Mouse (Mus musculus) hindbrain, embryonic 15.5 days (tissue): ENCODE results near the gene Prss12. TPM values are rescaled to one million over a fixed set of nuclear protein-coding genes. Genes with fewer than 3 reads are reported as not detected.

ENCODE experiments used
- ATAC-seq: fragments of 200-750 bp; cut with Nextera tagmentation; 2 replicates; pipeline ENCODE4 v1.8.0; 2017; ENCODE audit warnings: low read depth, moderate number of reproducible peaks, moderate TSS enrichment; ENCODE audit not compliant: low FRiP score
- H3K27ac ChIP-seq: fragments of 300-500 bp; sonication (generic); replicated peaks from 2 replicates; pipeline ENCODE4 v1.5.1; 2015; ENCODE audit warnings: mild to moderate bottlenecking, inconsistent platforms
- H3K27me3 ChIP-seq: fragments of 300-500 bp; sonication (generic); 2 replicates; pipeline ENCODE4 v1.6.1; 2015; ENCODE audit warnings: control low read depth, inconsistent platforms
- H3K36me3 ChIP-seq: fragments of 300-500 bp; sonication (generic); 2 replicates; pipeline ENCODE4 v1.6.1; 2015; ENCODE audit warnings: control low read depth, inconsistent platforms
- H3K4me1 ChIP-seq: fragments of 300-500 bp; sonication (generic); replicated peaks from 2 replicates; pipeline ENCODE4 v1.6.1; 2015; ENCODE audit warnings: control low read depth, inconsistent platforms
- H3K4me2 ChIP-seq: fragments of 300-500 bp; sonication (generic); 2 replicates; pipeline ENCODE4 v1.6.1; 2015; ENCODE audit warnings: moderate library complexity, mild to moderate bottlenecking, inconsistent platforms
- H3K4me3 ChIP-seq: fragments of 300-500 bp; sonication (generic); 2 replicates; pipeline ENCODE4 v1.5.1; 2015; ENCODE audit warnings: mild to moderate bottlenecking, inconsistent platforms
- H3K9ac ChIP-seq: fragments of 300-500 bp; sonication (generic); 2 replicates; pipeline ENCODE4 v1.6.1; 2015; ENCODE audit warnings: inconsistent platforms
- H3K9me3 ChIP-seq: fragments of 300-500 bp; sonication (generic); 2 replicates; pipeline ENCODE4 v1.6.1; 2016; ENCODE audit warnings: control low read depth, inconsistent platforms
- WGBS: fragments of 180-500 bp; shearing (Covaris S2); methylation state at CpG from one replicate; pipeline ENCODE4 v1.1.7; 2015; 5-methylcytosine and 5-hydroxymethylcytosine counted together
- polyA plus RNA-seq: library from polyadenylated mRNA; unstranded; fragments of >200 nt; fragmentation: Nextera tagmentation; extraction: Ambion mirVana; gene quantifications from 2 replicates; pipeline ENCODE4 v1.2.1, GENCODE M21; 2015

The Prss12 gene
- polyA plus RNA-seq, result 22.1 and 22.8 TPM in 2 replicates

- peak; percentile 86 for ATAC-seq
- peak within 1 kb of the TSS; percentile 15 for H3K27ac ChIP-seq
These were observed at the start of gene Prss12 for GRCm38 (mm10) chr3:123446708-123447537. Gene Prss12 (plus strand): TSS chr3:123446913.

GRCm38 (mm10) chr3:123397562-123398481 lies 48.9 kb upstream of the Prss12 start:
- Histone ChIP-seq H3K36me3 (no peaks in the 10 kb centered on the region), H3K4me3 (no peak overlapping the region), H3K4me1 (no peaks in the 10 kb centered on the region), H3K4me2 (no peak overlapping the region), H3K27me3 (no peaks in the 10 kb centered on the region), H3K9me3 (no peaks in the 10 kb centered on the region), H3K27ac (no peak overlapping the region), H3K9ac (no peak overlapping the region)
- no peak for ATAC-seq
- WGBS, result 86% methylated on average over 9 of the region's 9 CpGs

More at GRCm38 (mm10) chr3:123446708-123447537, at the start of gene Prss12:
- no peaks in the 10 kb centered on the region for H3K27me3 ChIP-seq
- H3K4me1 ChIP-seq, result peaks cover 14% of the 10 kb centered on the region
- under 1% methylated on average over 81 of the region's 84 CpGs for WGBS
- peak within 1 kb of the TSS; percentile 68 for H3K9ac ChIP-seq
- peak within 1 kb of the TSS; percentile 71 for H3K4me3 ChIP-seq
- no peaks in the 10 kb centered on the region for H3K36me3 ChIP-seq
- no peaks in the 10 kb centered on the region for H3K9me3 ChIP-seq
- peak within 1 kb of the TSS; percentile 100 for H3K4me2 ChIP-seq

- 91% methylated on average over 3 of the region's 3 CpGs for WGBS
- H3K9me3 ChIP-seq, result no peaks in the 10 kb centered on the region
- no peaks in the 10 kb centered on the region for H3K4me1 ChIP-seq
- H3K27ac ChIP-seq, result no peak overlapping the region
- H3K27me3 ChIP-seq, result no peaks in the 10 kb centered on the region
- H3K36me3 ChIP-seq, result no peaks in the 10 kb centered on the region
- no peak overlapping the region for H3K4me3 ChIP-seq
- no peak overlapping the region for H3K9ac ChIP-seq
- no peak for ATAC-seq
- no peak overlapping the region for H3K4me2 ChIP-seq
These were observed 41.8 kb upstream of the Prss12 start for GRCm38 (mm10) chr3:123404945-123405344.

GRCm38 (mm10) chr3:123411821-123412578 lies 34.7 kb upstream of the Prss12 start:
- Histone ChIP-seq H3K4me2 (no peak overlapping the region), H3K4me1 (no peaks in the 10 kb centered on the region), H3K27me3 (no peaks in the 10 kb centered on the region), H3K9me3 (no peaks in the 10 kb centered on the region), H3K9ac (no peak overlapping the region), H3K27ac (no peak overlapping the region), H3K36me3 (no peaks in the 10 kb centered on the region), H3K4me3 (no peak overlapping the region)
- 75% methylated on average over 6 of the region's 6 CpGs for WGBS
- ATAC-seq, result no peak

GRCm38 (mm10) chr3:123413173-123413572 lies 33.5 kb upstream of the Prss12 start:
- no peak overlapping the region for H3K27ac ChIP-seq
- WGBS, result 22% methylated on average over 5 of the region's 5 CpGs
- H3K9me3 ChIP-seq, result no peaks in the 10 kb centered on the region
- no peak for ATAC-seq
- H3K27me3 ChIP-seq, result no peaks in the 10 kb centered on the region
- no peak overlapping the region for H3K9ac ChIP-seq
- H3K4me2 ChIP-seq, result no peak overlapping the region
- no peak overlapping the region for H3K4me3 ChIP-seq
- H3K36me3 ChIP-seq, result no peaks in the 10 kb centered on the region
- H3K4me1 ChIP-seq, result no peaks in the 10 kb centered on the region

GRCm38 (mm10) chr3:123425647-123426046 lies 21.1 kb upstream of the Prss12 start:
- no peak for ATAC-seq
- Histone ChIP-seq H3K9me3 (no peaks in the 10 kb centered on the region), H3K4me3 (no peak overlapping the region)

GRCm38 (mm10) chr3:123428005-123428404 lies 18.7 kb upstream of the Prss12 start:
- WGBS, result 71% methylated on average over 4 of the region's 4 CpGs

More at GRCm38 (mm10) chr3:123425647-123426046, 21.1 kb upstream of the Prss12 start:
- Histone ChIP-seq H3K36me3 (no peaks in the 10 kb centered on the region), H3K9ac (no peak overlapping the region), H3K27me3 (no peaks in the 10 kb centered on the region), H3K27ac (no peak overlapping the region), H3K4me1 (no peaks in the 10 kb centered on the region), H3K4me2 (no peak overlapping the region)
- WGBS, result 65% methylated on average over 2 of the region's 2 CpGs

GRCm38 (mm10) chr3:123429597-123430458 lies 16.9 kb upstream of the Prss12 start:
- no peaks in the 10 kb centered on the region for H3K27me3 ChIP-seq
- no peak overlapping the region for H3K4me2 ChIP-seq
- no peak for ATAC-seq
- no peaks in the 10 kb centered on the region for H3K9me3 ChIP-seq
- H3K4me3 ChIP-seq, result no peak overlapping the region
- H3K9ac ChIP-seq, result no peak overlapping the region
- no peak overlapping the region for H3K27ac ChIP-seq
- WGBS, result 84% methylated on average over 22 of the region's 22 CpGs
- no peaks in the 10 kb centered on the region for H3K36me3 ChIP-seq
- no peaks in the 10 kb centered on the region for H3K4me1 ChIP-seq

More at GRCm38 (mm10) chr3:123428005-123428404, 18.7 kb upstream of the Prss12 start:
- no peak for ATAC-seq
- H3K4me3 ChIP-seq, result no peak overlapping the region
- H3K4me2 ChIP-seq, result no peak overlapping the region
- H3K9me3 ChIP-seq, result no peaks in the 10 kb centered on the region
- no peak overlapping the region for H3K9ac ChIP-seq
- no peaks in the 10 kb centered on the region for H3K27me3 ChIP-seq
- no peak overlapping the region for H3K27ac ChIP-seq
- no peaks in the 10 kb centered on the region for H3K4me1 ChIP-seq
- no peaks in the 10 kb centered on the region for H3K36me3 ChIP-seq

GRCm38 (mm10) chr3:123431951-123432674 lies 14.6 kb upstream of the Prss12 start:
- no peak overlapping the region for H3K4me3 ChIP-seq
- WGBS, result 86% methylated on average over 5 of the region's 5 CpGs
- no peaks in the 10 kb centered on the region for H3K9me3 ChIP-seq
- no peaks in the 10 kb centered on the region for H3K27me3 ChIP-seq
- no peak for ATAC-seq
- H3K4me2 ChIP-seq, result no peak overlapping the region
- H3K36me3 ChIP-seq, result no peaks in the 10 kb centered on the region
- H3K9ac ChIP-seq, result no peak overlapping the region
- no peak overlapping the region for H3K27ac ChIP-seq
- H3K4me1 ChIP-seq, result no peaks in the 10 kb centered on the region

GRCm38 (mm10) chr3:123433362-123433761 lies 13.4 kb upstream of the Prss12 start:
- Histone ChIP-seq H3K27ac (no peak overlapping the region), H3K9me3 (no peaks in the 10 kb centered on the region), H3K27me3 (no peaks in the 10 kb centered on the region), H3K36me3 (no peaks in the 10 kb centered on the region), H3K4me1 (no peaks in the 10 kb centered on the region), H3K4me3 (no peak overlapping the region), H3K4me2 (no peak overlapping the region), H3K9ac (no peak overlapping the region)
- WGBS, result 72% methylated on average over 3 of the region's 3 CpGs
- ATAC-seq, result no peak
